Comparison of ENCODE assay signal across 9 mouse cellular contexts in genomic region chr12:79613846-79614582, GRCm38 (mm10).
DNase-seq lines count a peak whose midpoint lies in the region; ATAC-seq and TF ChIP-seq lines count a peak whose summit lies in the region.
"Had no signal": no experiment of that assay in that cellular context is flagged by ENCODE, and none has a peak within 500 bp of the region (broad histone marks: within the 10 kb centered on the region; RNA-seq: fewer than 3 reads in every experiment).

No protein-coding gene starts in this region.

- no peak for ATAC-seq in embryonic facial prominence, embryonic 13.5 days (ENCODE audit: insufficient number of reproducible peaks, insufficient read depth, low FRiP score, low TSS enrichment, low read depth)
- ATAC-seq in limb, embryonic 14.5 days (ENCODE audit: low FRiP score, low read depth): peak; percentile 23; the same call in 1 of the 2 replicates
- ATAC-seq in hindbrain, embryonic 14.5 days (ENCODE audit: low FRiP score): no peak

- H3K36me3 ChIP-seq in heart, embryonic 10.5 days: no peaks in the 10 kb centered on the region
- no peaks in the 10 kb centered on the region for H3K36me3 ChIP-seq in embryonic facial prominence, embryonic 13.5 days
- no peaks in the 10 kb centered on the region for H3K36me3 ChIP-seq in limb, embryonic 14.5 days (ENCODE audit: control insufficient read depth, insufficient read depth, low read length)
- H3K36me3 ChIP-seq in hindbrain, embryonic 14.5 days (replicated peaks; ENCODE audit: control insufficient read depth, insufficient read depth): no peaks in the 10 kb centered on the region

- peak overlapping the region; percentile 64; the same call in 1 of the 2 replicates for H3K27ac ChIP-seq in heart, embryonic 10.5 days
- peak overlapping the region; percentile 91 for H3K27ac ChIP-seq in embryonic facial prominence, embryonic 13.5 days
- peak overlapping the region; percentile 34; the same call in 1 of the 2 replicates for H3K27ac ChIP-seq in limb, embryonic 14.5 days (replicated peaks; ENCODE audit: low read depth, low read length)
- no peak overlapping the region for H3K27ac ChIP-seq in hindbrain, embryonic 14.5 days

- H3K4me3 ChIP-seq in heart, embryonic 10.5 days: no peak overlapping the region
- H3K4me3 ChIP-seq in embryonic facial prominence, embryonic 13.5 days: no peak overlapping the region
- H3K4me3 ChIP-seq in limb, embryonic 14.5 days (replicated peaks; ENCODE audit: low read length): no peak overlapping the region
- no peak overlapping the region for H3K4me3 ChIP-seq in hindbrain, embryonic 14.5 days (replicated peaks; ENCODE audit: low read length)

- no peak overlapping the region for H3K9ac ChIP-seq in embryonic facial prominence, embryonic 13.5 days
- H3K9ac ChIP-seq in limb, embryonic 14.5 days (ENCODE audit: low read depth, low read length, severe bottlenecking): no peak overlapping the region
- no peak overlapping the region for H3K9ac ChIP-seq in hindbrain, embryonic 14.5 days

- WGBS in heart, embryonic 10.5 days: 83% methylated on average over 9 of the region's 9 CpGs
- 60% methylated on average over 9 of the region's 9 CpGs for WGBS in embryonic facial prominence, embryonic 13.5 days
- 37% methylated on average over 9 of the region's 9 CpGs for WGBS in limb, embryonic 14.5 days
- 88% methylated on average over 9 of the region's 9 CpGs for WGBS in hindbrain, embryonic 14.5 days

- TF ChIP-seq POLR2A in limb, embryonic 14.5 days (IDR thresholded peaks at IDR 0.05; ENCODE audit: borderline replicate concordance, extremely low read depth, insufficient read depth, insufficient read length): no peak

- no peaks in the 10 kb centered on the region for H3K9me3 ChIP-seq in heart, embryonic 10.5 days
- no peaks in the 10 kb centered on the region for H3K9me3 ChIP-seq in embryonic facial prominence, embryonic 13.5 days
- no peaks in the 10 kb centered on the region for H3K9me3 ChIP-seq in limb, embryonic 14.5 days (ENCODE audit: control insufficient read depth, low read length)
- no peaks in the 10 kb centered on the region for H3K9me3 ChIP-seq in hindbrain, embryonic 14.5 days (ENCODE audit: control insufficient read depth, low read length)

- intact Hi-C loops in heart, postnatal 14 days (cut with DNase I): loop anchor here (2.0 to 10.0 kb wide), 4 partner anchors 181 to 519 kb away; no protein-coding TSS in a partner anchor

- H3K4me1 ChIP-seq in heart, embryonic 10.5 days: peaks cover 55% of the 10 kb centered on the region
- H3K4me1 ChIP-seq in embryonic facial prominence, embryonic 13.5 days: peaks cover 57% of the 10 kb centered on the region
- peaks cover 43% of the 10 kb centered on the region for H3K4me1 ChIP-seq in limb, embryonic 14.5 days (ENCODE audit: control insufficient read depth, insufficient read depth, low read length)
- 0 out of 2 replicates have a peak, but pooled peaks cover 3% of the 10 kb centered on the region for H3K4me1 ChIP-seq in hindbrain, embryonic 14.5 days (replicated peaks; ENCODE audit: control insufficient read depth, insufficient read depth, low read length)

- peak; percentile 11 for DNase-seq in heart, embryonic 10.5 days (ENCODE audit: low spot score)
- no peak for DNase-seq in heart, postnatal 14 days
- DNase-seq in 416B (ENCODE audit: low read depth): peak; percentile 87
- peak; percentile 85 for DNase-seq in limb, embryonic 14.5 days (ENCODE audit: low spot score)
- no peak for DNase-seq in urinary bladder, postnatal 4 days (ENCODE audit: low spot score in 2 of 2)
- no peak for DNase-seq in ovary, postnatal 36 days (ENCODE audit: low spot score)
- DNase-seq in hindbrain, embryonic 14.5 days (ENCODE audit: low spot score): no peak
- DNase-seq: adrenal gland, postnatal 25 days had no signal

- no peaks in the 10 kb centered on the region for H3K27me3 ChIP-seq in heart, embryonic 10.5 days (ENCODE audit: insufficient read depth, poor library complexity, severe bottlenecking)
- no peaks in the 10 kb centered on the region for H3K27me3 ChIP-seq in embryonic facial prominence, embryonic 13.5 days
- no peaks in the 10 kb centered on the region for H3K27me3 ChIP-seq in limb, embryonic 14.5 days (ENCODE audit: control insufficient read depth, insufficient read depth, low read length)
- H3K27me3 ChIP-seq in hindbrain, embryonic 14.5 days (ENCODE audit: control insufficient read depth, insufficient read depth, low read length): no peaks in the 10 kb centered on the region

- H3K4me2 ChIP-seq in embryonic facial prominence, embryonic 13.5 days: no peak overlapping the region
- H3K4me2 ChIP-seq in limb, embryonic 14.5 days (replicated peaks; ENCODE audit: low read depth, low read length, severe bottlenecking): no peak overlapping the region
- no peak overlapping the region for H3K4me2 ChIP-seq in hindbrain, embryonic 14.5 days (replicated peaks)

Comparison
In these comparisons a context has a peak if more than half of its experiments do, and no peak if none do; other contexts are left out.
1. DNase-seq: peak in heart, embryonic 10.5 days (single experiment), 416B (single experiment) and limb, embryonic 14.5 days (single experiment); none in heart, postnatal 14 days (0 of 2), urinary bladder, postnatal 4 days (0 of 2), ovary, postnatal 36 days (single experiment) and hindbrain, embryonic 14.5 days (single experiment).